Mouse (Mus musculus): ENCODE measurements around the gene Lipf.

Lipf gene

DNA sequence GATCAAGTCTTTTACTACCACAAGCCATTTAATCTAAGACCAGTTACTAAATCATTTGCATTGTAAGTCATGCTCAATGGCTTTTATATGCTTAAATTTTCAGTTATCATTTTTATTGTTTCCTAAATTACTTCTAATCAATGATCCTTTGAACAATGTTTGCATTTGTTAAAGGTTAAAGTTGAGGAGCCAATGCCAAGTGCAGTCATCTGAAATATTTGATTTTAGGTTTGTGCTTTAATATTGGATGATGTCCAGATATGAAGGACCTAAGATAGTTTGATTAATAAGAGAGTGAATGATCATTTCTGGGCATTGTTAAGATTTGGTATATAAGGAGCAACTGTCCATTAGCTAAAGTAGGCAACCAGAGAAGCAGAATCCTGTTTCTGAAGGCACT is at the start of gene Lipf:
Gene Lipf, plus strand, starts transcription at position 301 of the 400 bp plus-strand sequence.
- no peak for DNase-seq (ENCODE audit: low spot score in 2 of 2)

GRCm38 (mm10) chr19:33924099-33924498 is 36.9 kb upstream of the Lipf start:
- DNase-seq (ENCODE audit: low spot score in 2 of 2): no peak

GRCm38 (mm10) chr19:33979007-33979406 is 18.0 kb downstream of the Lipf start:
- no peak for DNase-seq (ENCODE audit: low spot score in 2 of 2)

GRCm38 (mm10) chr19:33983043-33983442 is 22.1 kb downstream of the Lipf start:
- no peak for DNase-seq (ENCODE audit: low spot score in 2 of 2)

GRCm38 (mm10) chr19:34008002-34008401 is 47.0 kb downstream of the Lipf start, which contains the start of gene Lipk:
Gene Lipk (plus strand): TSS chr19:34008290.
- DNase-seq (ENCODE audit: low spot score in 2 of 2): no peak

DNA sequence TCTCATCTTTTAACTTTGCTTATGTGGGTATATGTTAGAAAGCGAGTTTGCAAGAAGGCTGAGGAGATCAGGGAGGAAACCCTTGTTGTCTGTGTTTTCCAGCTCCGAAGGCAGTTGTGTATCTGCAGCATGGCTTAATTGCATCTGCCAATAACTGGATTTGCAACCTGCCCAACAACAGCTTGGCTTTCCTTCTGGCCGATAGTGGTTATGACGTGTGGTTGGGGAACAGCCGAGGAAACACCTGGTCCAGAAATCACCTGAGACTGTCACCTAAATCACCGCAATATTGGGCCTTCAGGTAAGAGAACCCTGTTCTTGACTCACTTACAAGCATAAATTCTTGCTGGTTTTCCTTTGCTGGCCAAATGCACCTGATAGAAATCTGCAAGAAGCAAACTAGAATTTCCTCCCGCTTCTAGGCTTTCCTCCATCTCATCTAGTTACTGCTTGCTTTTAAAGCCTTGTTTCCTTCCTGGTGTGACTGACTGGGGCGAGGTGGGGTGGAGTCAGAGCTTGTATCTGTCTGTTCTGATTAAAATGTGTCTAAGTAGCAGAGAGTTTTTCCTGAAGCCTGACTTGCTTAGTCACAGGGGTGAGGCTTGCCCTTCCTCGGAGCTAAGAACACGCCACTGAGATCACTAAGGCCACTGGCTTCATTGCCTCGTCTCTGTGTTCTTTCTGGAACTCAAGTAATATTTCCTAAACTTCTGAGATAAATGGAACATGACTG is 60.6 kb downstream of the Lipf start:
- DNase-seq (ENCODE audit: low spot score in 2 of 2): no peak

GRCm38 (mm10) chr19:34022759-34023158 is 61.8 kb downstream of the Lipf start:
- no peak for DNase-seq (ENCODE audit: low spot score in 2 of 2)
